Mouse (Mus musculus) embryonic facial prominence, embryonic 12.5 days (tissue): Measurements from ENCODE around the gene Nudc. TPM values are rescaled to one million over a fixed set of nuclear protein-coding genes. Genes with fewer than 3 reads are reported as not detected.

Experiments used
- ATAC-seq: fragments of 200-750 bp; cut with Nextera tagmentation; 2 replicates; pipeline ENCODE4 v1.8.0; 2017; ENCODE audit not compliant: insufficient number of reproducible peaks, insufficient read depth, low FRiP score, low TSS enrichment
- H3K27ac ChIP-seq: fragments of 300-500 bp; sonication (generic); 2 replicates; pipeline ENCODE4 v1.5.1; 2016; ENCODE audit warnings: mild to moderate bottlenecking
- H3K27me3 ChIP-seq: fragments of 300-500 bp; sonication (generic); 2 replicates; pipeline ENCODE4 v1.6.1; 2016; ENCODE audit warnings: mild to moderate bottlenecking, moderate library complexity
- H3K36me3 ChIP-seq: fragments of 300-500 bp; sonication (generic); 2 replicates; pipeline ENCODE4 v1.6.1; 2016; ENCODE audit warnings: mild to moderate bottlenecking
- H3K4me1 ChIP-seq: fragments of 300-500 bp; sonication (generic); 2 replicates; pipeline ENCODE4 v1.6.1; 2016
- H3K4me2 ChIP-seq: fragments of 300-500 bp; sonication (generic); replicated peaks from 2 replicates; pipeline ENCODE4 v1.6.1; 2016; ENCODE audit warnings: mild to moderate bottlenecking, moderate library complexity
- H3K4me3 ChIP-seq: fragments of 300-500 bp; sonication (generic); 2 replicates; pipeline ENCODE4 v1.5.1; 2016; ENCODE audit warnings: mild to moderate bottlenecking
- H3K9ac ChIP-seq: fragments of 300-500 bp; sonication (generic); 2 replicates; pipeline ENCODE4 v1.6.1; 2016; ENCODE audit warnings: mild to moderate bottlenecking, moderate library complexity
- H3K9me3 ChIP-seq: fragments of 300-500 bp; sonication (generic); 2 replicates; pipeline ENCODE4 v1.6.1; 2016; ENCODE audit warnings: mild to moderate bottlenecking, moderate library complexity
- WGBS: fragments of 180-500 bp; shearing (Covaris S2); methylation state at CpG from one replicate; pipeline ENCODE4 v1.1.7; 2016; 5-methylcytosine and 5-hydroxymethylcytosine counted together
- polyA plus RNA-seq: library from polyadenylated mRNA; unstranded; fragments of >200 nt; fragmentation: Nextera tagmentation; extraction: Ambion mirVana; gene quantifications from 2 replicates; pipeline ENCODE4 v1.2.1, GENCODE M21; 2016

Nudc gene
- 348 and 369 TPM in 2 replicates for polyA plus RNA-seq

GRCm38 (mm10) chr4:133545272-133546231 is at the start of gene Nudc:
Nudc (minus strand) TSS chr4:133545996.
- peak; percentile 97 for ATAC-seq
- peak within 1 kb of the TSS; percentile 91 for H3K4me2 ChIP-seq
- H3K9me3 ChIP-seq, result no peaks in the 10 kb centered on the region
- peak within 1 kb of the TSS; percentile 69; the same call in 1 of the 2 replicates for H3K27ac ChIP-seq
- WGBS, result under 1% methylated on average over 61 of the region's 77 CpGs
- H3K4me3 ChIP-seq, result peak within 1 kb of the TSS; percentile 94
- peaks cover 14% of the 10 kb centered on the region for H3K4me1 ChIP-seq
- peak within 1 kb of the TSS; percentile 88 for H3K9ac ChIP-seq
- H3K36me3 ChIP-seq, result peaks cover 19% of the 10 kb centered on the region
- H3K27me3 ChIP-seq, result no peaks in the 10 kb centered on the region

- WGBS, result 67% methylated on average over 7 of the region's 7 CpGs
- no peak for ATAC-seq
- peaks cover 23% of the 10 kb centered on the region for H3K27me3 ChIP-seq
- H3K4me3 ChIP-seq, result no peak overlapping the region
- H3K4me1 ChIP-seq, result peaks cover 4% of the 10 kb centered on the region; the same call in 1 of the 2 replicates
- 0 out of 2 replicates have a peak overlapping the region, but pooled peaks have one; percentile 7 for H3K9ac ChIP-seq
- H3K36me3 ChIP-seq, result peaks cover 14% of the 10 kb centered on the region
- H3K4me2 ChIP-seq, result no peak overlapping the region
- H3K27ac ChIP-seq, result 0 out of 2 replicates have a peak overlapping the region, but pooled peaks have one; percentile 6
- no peaks in the 10 kb centered on the region for H3K9me3 ChIP-seq
Observed at GRCm38 (mm10) chr4:133595538-133595937, 49.7 kb upstream of the Nudc start.

GRCm38 (mm10) chr4:133592570-133592969 is 46.8 kb upstream of the Nudc start:
- ATAC-seq, result no peak
- Histone ChIP-seq H3K4me2 (no peak overlapping the region), H3K4me1 (no peaks in the 10 kb centered on the region), H3K4me3 (no peak overlapping the region), H3K36me3 (peaks cover 43% of the 10 kb centered on the region), H3K27me3 (no peaks in the 10 kb centered on the region), H3K9me3 (no peaks in the 10 kb centered on the region), H3K9ac (no peak overlapping the region), H3K27ac (no peak overlapping the region)
- 32% methylated on average over 7 of the region's 7 CpGs for WGBS

GRCm38 (mm10) chr4:133584059-133584951 is 38.5 kb upstream of the Nudc start, which contains the start of gene Gpn2:
Gpn2 (plus strand) TSS chr4:133584362.
- Histone ChIP-seq H3K9ac (peak within 1 kb of the TSS; percentile 82), H3K9me3 (no peaks in the 10 kb centered on the region), H3K27me3 (no peaks in the 10 kb centered on the region), H3K36me3 (peaks cover 61% of the 10 kb centered on the region), H3K27ac (peak within 1 kb of the TSS; percentile 67), H3K4me2 (peak within 1 kb of the TSS; percentile 98), H3K4me1 (peaks cover 10% of the 10 kb centered on the region; the same call in 1 of the 2 replicates), H3K4me3 (peak within 1 kb of the TSS; percentile 86)
- WGBS, result 1% methylated on average over 65 of the region's 65 CpGs
- peak; percentile 67; the same call in 1 of the 2 replicates for ATAC-seq

GRCm38 (mm10) chr4:133583690-133584058 is 37.9 kb upstream of the Nudc start:
- H3K9ac ChIP-seq, result peak overlapping the region; percentile 82
- H3K27me3 ChIP-seq, result no peaks in the 10 kb centered on the region
- peak overlapping the region; percentile 67; the same call in 1 of the 2 replicates for H3K27ac ChIP-seq
- peak overlapping the region; percentile 98 for H3K4me2 ChIP-seq
- H3K4me1 ChIP-seq, result peaks cover 10% of the 10 kb centered on the region; the same call in 1 of the 2 replicates
- ATAC-seq, result no peak
- peak overlapping the region; percentile 86 for H3K4me3 ChIP-seq
- WGBS, result 58% methylated on average over 6 of the region's 6 CpGs
- peaks cover 61% of the 10 kb centered on the region for H3K36me3 ChIP-seq
- no peaks in the 10 kb centered on the region for H3K9me3 ChIP-seq

- Histone ChIP-seq H3K36me3 (peaks cover 41% of the 10 kb centered on the region), H3K4me2 (no peak overlapping the region), H3K4me1 (peaks cover 7% of the 10 kb centered on the region), H3K9ac (0 out of 2 replicates have a peak overlapping the region, but pooled peaks have one; percentile 10), H3K9me3 (no peaks in the 10 kb centered on the region), H3K27ac (no peak overlapping the region), H3K4me3 (no peak overlapping the region), H3K27me3 (no peaks in the 10 kb centered on the region)
- WGBS, result 71% methylated on average over 12 of the region's 12 CpGs
- ATAC-seq, result no peak
Observed at GRCm38 (mm10) chr4:133577983-133578382, 32.2 kb upstream of the Nudc start.

- WGBS, result under 1% methylated on average over 41 of the region's 41 CpGs
- Histone ChIP-seq H3K4me3 (peak overlapping the region; percentile 99), H3K27ac (peak overlapping the region; percentile 86; the same call in 1 of the 2 replicates), H3K36me3 (peaks cover 20% of the 10 kb centered on the region), H3K4me1 (peaks cover 7% of the 10 kb centered on the region), H3K27me3 (no peaks in the 10 kb centered on the region), H3K9ac (peak overlapping the region; percentile 92), H3K9me3 (no peaks in the 10 kb centered on the region), H3K4me2 (peak overlapping the region; percentile 95)
- ATAC-seq, result 0 out of 2 replicates have a peak, but pooled peaks have one; percentile 7
Observed at GRCm38 (mm10) chr4:133574843-133575202, 29.0 kb upstream of the Nudc start.

GRCm38 (mm10) chr4:133574070-133574842 is 28.5 kb upstream of the Nudc start, which contains the start of gene Gpatch3:
Gpatch3 (plus strand) TSS chr4:133574745.
- 7% methylated on average over 44 of the region's 44 CpGs for WGBS
- H3K4me1 ChIP-seq, result peaks cover 7% of the 10 kb centered on the region
- H3K4me2 ChIP-seq, result peak within 1 kb of the TSS; percentile 95
- H3K27me3 ChIP-seq, result no peaks in the 10 kb centered on the region
- ATAC-seq, result peak; percentile 77
- H3K36me3 ChIP-seq, result peaks cover 14% of the 10 kb centered on the region
- H3K9ac ChIP-seq, result peak within 1 kb of the TSS; percentile 92
- peak within 1 kb of the TSS; percentile 86 for H3K27ac ChIP-seq
- peak within 1 kb of the TSS; percentile 99 for H3K4me3 ChIP-seq
- no peaks in the 10 kb centered on the region for H3K9me3 ChIP-seq

GRCm38 (mm10) chr4:133570066-133570466 is 24.3 kb upstream of the Nudc start:
- no peaks in the 10 kb centered on the region for H3K9me3 ChIP-seq
- H3K27me3 ChIP-seq, result no peaks in the 10 kb centered on the region
- no peak overlapping the region for H3K9ac ChIP-seq
- 59% methylated on average over 10 of the region's 10 CpGs for WGBS
- H3K4me3 ChIP-seq, result no peak overlapping the region
- no peaks in the 10 kb centered on the region for H3K36me3 ChIP-seq
- no peaks in the 10 kb centered on the region for H3K4me1 ChIP-seq
- no peak for ATAC-seq
- H3K4me2 ChIP-seq, result no peak overlapping the region
- H3K27ac ChIP-seq, result no peak overlapping the region

- Histone ChIP-seq H3K27me3 (no peaks in the 10 kb centered on the region), H3K4me1 (no peaks in the 10 kb centered on the region), H3K36me3 (no peaks in the 10 kb centered on the region), H3K9me3 (no peaks in the 10 kb centered on the region), H3K27ac (no peak overlapping the region), H3K9ac (no peak overlapping the region), H3K4me3 (no peak overlapping the region), H3K4me2 (no peak overlapping the region)
- no peak for ATAC-seq
- 71% methylated on average over 10 of the region's 10 CpGs for WGBS
Observed at GRCm38 (mm10) chr4:133569291-133570065, 23.7 kb upstream of the Nudc start.
